Mouse (Mus musculus) cerebellum, postnatal 14 days (tissue): ENCODE data around the gene Gpr158.

ENCODE experiments used
- DNase-seq, 2 experiments: peaks; one replicate each; pipeline ENCODE4 v3.0.0; 2021; ENCODE audit warnings: mixed read lengths in 2 of 2

Gene Gpr158

DNA sequence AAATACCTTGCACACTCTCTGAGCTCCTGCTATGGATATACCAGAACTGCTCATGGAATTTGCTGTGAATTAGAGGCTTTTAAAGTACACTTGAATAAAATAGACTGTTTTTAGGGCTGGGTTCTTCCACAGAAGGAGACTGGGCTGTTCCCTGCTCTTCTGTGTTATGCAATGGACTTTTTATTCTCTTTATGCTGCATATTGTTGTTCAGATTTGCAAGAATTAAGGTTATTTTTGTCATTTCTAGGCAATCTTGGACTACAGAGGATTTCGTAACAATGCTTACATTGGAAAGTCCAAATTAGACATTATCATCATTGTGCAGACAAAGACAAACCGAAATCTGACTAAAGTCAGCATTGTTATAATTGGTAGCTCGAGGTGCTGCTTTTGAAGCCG, 298.4 kb downstream of the Gpr158 start:
- no peak for DNase-seq

DNA sequence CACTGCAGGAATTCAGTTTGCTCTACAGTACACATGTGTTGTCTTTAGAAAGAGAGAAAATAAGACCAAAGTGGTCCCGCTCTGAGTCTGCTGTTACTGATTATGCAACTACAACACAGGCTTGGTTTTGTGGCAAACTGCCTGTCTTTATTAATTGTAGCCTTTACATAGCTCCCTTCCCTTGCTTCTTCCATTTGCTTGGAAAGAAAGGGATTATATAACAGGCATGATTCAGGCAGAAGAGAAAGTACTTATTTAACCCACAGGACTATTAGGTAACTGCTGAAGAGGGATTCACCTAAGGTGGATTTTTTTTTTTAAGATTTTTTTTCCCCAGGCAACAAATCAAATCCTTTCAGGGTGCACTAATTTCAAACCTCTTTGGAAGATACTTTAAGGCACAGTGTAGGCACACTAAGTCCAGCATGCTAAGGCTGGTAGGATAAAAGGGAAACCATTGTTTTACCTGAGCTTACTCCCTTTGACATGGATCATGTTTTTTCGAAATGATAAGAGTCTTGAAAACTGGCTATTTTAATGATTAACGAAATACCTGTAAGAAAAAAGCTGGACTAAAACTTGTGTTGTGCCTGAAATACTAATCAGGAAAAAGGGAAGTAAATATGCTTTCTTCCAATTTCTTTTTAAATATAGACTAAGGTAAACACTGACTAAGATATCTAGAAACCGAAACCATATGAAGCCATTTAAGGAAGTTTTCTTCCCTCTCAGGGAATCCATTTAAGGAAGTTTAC, 308.9 kb downstream of the Gpr158 start:
- no peak for DNase-seq

DNA sequence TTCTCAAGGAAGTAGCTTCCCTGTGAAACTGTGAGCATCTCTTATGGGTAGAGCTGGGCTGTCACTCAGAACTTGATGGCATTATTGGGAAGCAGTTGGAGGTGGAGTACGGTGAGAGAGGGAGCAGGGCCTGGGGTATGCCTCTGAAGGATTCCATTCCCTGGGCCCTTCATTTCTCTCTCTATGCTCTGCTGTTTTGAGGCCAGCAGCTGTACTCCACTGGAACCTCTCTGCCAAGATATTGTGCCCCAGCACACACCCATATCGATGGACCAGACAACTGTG, 309.4 kb downstream of the Gpr158 start:
- no peak for DNase-seq

DNA sequence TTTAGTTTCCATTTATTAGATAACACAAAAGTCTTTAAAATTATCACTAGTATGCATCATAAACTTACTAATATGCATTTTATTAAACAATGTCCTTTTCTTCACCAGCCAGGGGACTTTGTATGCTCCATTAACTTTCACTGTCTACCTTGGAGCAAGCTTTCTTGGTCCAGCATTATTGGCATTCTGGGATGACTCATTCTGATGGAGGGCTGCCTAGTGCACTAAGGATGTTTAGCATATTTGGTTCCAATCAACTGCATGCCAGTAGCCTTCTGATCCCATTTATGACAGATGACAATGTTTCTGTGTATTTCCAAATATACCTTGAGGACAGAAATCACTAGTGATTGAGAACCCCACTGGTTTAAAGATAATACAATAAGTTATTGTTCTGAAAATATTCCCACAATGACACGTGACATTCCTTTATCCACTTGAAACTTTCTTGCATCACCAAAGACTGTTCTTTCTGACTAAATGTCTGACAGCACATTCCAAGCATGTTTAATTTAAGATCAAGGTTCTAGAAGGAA, 313.5 kb downstream of the Gpr158 start:
- DNase-seq, result no peak

DNA sequence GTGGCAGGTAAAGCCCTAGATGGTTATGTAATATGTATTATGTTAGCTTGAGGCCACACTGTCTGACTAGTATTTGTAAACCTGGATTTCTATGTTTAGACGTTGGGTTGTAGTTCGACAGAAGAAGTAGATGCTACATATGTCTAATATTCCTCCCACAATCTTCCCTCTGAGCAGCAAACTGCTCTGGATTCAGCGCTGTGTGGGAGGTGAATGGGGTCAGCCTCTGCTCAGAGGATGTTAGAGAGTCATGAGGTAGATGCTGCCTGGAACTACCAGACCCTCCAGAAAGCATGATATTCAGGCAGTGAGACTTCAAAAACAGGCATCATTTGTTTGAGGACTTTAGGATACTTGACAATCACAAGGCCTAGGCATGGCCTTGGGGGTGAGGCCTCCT, 317.4 kb downstream of the Gpr158 start:
- no peak for DNase-seq

DNA sequence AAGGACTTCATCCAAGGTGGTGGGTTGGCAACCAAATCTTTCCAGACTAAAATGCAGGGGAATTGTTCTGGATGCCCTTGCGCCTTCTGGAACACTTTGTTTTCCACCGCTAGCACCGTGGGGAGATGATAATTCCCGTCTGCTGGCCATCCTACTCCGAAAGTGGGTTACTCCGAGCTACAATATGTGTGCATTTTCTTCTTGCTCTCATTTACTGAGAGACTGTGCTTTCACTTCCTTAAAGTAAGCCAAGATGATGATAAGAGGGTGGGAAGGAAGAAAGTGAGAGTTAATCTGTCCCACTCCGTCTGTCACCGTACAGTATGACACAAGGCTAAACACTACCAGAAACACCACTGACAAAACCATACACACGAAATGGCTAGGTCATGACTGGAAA, 325.8 kb downstream of the Gpr158 start:
- no peak for DNase-seq

DNA sequence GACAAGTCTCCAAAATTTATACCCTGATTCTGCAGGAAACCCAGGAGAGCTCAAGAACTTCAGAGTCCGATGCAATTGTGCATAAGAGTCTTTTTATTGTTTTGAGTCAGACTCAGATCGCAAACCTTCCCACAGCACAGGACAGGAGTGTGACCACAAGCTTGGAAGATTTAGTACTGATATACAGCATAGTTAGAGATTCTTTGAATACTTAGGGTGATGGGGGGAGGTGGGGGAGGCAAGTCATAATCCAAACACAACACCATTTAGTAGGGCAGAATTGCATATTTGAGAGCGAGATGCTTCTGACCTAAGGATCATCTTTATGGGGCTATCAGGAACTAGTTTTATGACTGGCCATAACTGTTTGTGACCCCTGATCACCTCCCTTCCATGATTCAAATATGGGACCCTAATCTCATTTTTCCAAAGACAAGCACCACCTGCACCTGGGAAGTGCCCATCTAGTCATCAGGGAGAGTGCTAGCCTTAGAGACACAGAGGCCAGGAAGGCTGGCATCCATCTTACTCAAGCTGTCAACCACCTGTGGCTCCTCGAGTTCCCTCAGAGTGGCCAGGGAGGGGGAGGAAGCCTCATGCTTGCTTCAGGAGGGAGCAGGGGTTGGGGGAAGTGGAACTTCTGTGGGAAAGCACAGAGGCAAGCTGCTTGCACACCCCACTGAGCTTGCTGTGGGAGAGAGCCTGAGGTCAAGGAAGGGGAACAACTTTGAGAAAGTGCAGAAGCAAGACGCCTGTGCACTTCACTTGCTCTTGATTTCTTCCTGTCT, 326.7 kb downstream of the Gpr158 start:
- peak; percentile 18 to 50 for DNase-seq

DNA sequence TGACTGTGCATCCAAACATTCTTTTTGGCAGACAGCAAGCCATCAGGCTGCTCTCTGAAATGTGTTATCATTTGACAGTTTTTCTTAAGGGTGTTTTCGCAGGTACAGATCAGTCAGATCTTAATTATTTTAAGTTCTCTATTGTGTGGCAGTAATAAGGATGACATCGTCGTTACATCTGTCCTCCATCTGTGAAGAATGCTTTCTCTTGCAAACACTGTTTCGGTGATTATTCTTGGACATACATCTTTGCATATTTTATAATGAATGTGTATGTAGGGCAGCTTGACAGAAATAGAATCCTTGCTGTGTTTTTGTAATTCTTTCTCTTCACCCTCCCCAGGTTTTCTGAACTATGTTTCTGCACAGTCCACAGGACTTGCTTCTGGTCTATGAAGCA, 360.7 kb downstream of the Gpr158 start:
- no peak for DNase-seq

DNA sequence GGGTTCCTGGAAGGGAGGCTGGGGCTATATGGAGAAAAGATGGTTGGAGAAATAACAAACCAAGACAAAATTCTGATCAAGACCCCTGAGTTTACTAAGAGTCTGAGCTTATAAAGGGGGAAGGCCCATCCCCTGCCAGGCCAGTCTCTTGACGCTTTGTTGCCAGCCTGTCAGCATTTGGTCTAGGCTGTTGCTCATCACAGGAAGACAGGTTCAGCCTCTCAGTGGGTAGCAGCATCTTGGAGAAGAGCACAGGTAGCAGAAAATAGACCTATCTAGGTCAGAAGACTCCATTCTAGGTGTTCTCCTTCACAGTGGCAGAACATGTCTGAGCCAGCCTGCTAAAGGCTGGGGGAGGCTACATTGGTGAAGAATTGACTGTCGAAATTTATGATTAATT, 416.4 kb downstream of the Gpr158 start:
- peak; percentile 33 to 48 for DNase-seq

DNA sequence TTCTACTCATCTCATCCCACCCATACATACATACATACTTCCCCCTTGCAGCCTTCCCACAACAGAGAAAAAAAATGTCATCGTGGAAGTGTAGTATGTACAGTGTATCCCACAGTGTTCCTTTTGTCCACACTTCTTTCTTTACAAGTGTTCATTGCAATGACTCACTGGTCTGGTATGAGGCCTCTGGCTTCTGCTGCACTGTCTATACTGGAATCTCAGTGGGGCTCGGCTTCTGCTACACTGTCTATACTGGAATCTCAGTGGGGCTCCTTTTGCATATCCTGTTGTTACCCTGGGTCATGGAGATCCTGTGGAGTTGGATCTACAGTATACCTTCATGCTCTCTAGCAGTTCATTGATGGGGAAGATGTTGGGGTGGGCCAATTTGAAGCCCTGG, 425.8 kb downstream of the Gpr158 start:
- no peak for DNase-seq

DNA sequence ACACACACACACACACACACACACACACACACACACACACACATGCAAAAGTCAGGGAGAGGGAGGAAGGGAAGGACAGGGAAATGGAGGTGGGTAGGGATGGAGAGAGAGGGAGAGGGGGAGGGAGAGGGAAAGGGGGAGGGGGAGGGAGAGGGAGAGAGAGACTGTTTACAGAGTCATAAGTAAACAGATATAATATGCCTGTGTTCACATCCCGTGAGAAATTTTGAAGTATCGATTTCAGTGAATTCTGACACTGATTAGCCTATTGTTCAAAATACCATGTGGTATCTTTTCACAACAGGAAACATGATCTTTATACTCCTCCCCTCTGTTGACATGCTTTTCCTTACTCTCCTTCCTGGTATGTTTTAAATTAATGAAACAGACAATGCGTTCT, 432.3 kb downstream of the Gpr158 start:
- DNase-seq, result no peak

DNA sequence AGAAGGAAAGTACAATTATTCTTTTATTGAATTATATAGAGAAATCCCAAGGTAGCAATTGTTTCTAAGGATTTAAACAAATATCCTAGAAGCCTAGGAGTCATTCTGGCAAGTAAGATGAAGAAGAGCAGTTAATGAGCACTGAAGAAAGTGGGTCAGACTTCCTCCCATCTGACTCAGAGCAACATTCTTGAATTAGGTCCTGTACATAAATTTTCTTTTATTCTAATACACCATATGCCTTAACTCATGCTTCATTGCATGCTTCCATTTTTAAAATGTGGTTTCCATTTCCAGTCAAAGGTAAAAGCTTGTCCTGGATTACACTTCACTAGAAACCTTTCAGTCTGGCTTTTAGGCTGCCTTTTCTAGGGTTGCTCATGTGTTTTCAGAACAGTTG, 432.7 kb downstream of the Gpr158 start:
- no peak for DNase-seq

DNA sequence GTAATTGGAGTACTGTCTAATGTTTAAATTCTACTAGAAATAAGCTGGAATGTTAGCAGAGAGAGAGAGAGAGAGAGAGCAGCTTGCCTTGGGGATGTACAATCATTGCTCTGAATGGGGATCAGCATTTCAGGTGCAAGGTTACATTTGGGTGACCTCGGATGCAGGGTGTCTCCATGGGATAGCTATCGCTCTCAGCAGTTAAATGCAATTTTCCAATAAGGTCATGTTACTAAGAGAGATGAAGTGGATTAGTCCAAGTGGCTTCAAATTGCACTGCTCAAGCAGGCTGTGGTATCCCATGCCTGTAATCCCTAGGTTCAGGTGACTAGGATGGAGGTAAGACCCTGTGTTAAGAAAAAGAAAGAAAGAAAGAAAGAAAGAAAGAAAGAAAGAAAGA, 441.2 kb downstream of the Gpr158 start:
- no peak for DNase-seq

DNA sequence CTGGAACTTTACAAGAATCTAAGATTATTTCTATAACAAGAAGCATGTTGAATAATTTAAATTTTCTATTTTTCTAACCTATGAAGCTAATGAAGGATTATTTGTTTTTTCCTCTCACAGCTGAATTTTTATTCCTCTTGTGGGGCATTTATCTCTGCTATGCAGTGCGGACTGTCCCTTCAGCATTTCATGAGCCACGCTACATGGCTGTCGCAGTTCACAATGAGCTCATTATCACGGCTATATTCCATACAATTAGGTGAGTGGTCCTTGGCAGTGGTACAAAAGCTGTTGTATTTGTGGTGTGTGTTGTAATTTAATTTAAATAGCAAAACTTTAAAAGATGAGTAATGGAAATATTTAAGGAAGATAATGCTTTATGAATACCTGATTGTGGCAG, 443.1 kb downstream of the Gpr158 start:
- DNase-seq, result no peak

DNA sequence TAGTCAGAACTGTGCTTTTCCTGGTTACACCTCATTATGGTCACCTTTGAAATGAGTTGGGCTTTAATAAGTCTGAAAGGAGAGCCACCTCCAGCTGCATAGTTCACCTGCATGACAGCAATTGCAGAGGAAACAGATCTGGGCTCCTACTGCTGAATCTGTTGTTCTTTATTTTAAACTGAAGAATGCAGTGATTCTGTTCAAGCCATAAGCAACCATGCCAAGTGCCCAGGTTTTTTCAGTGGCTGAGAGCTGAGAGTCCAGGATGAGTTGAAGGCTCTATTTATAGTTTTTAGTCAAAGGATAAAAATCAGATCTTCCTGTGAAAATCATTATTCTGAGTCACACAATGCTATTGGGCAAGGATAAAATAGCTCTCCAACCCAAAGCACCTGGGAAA, 496.7 kb downstream of the Gpr158 start:
- peak in 1 of 2 experiments; percentile 14 for DNase-seq
